Mouse (Mus musculus): Measurements from ENCODE around the gene Spata45. TPM values are rescaled to one million over a fixed set of nuclear protein-coding genes. Genes with fewer than 3 reads are reported as not detected.

Gene Spata45
- polyA plus RNA-seq, 1 experiment from 2014 or later = 0.86 TPM

Other genes starting within 250 kb of the Spata45 start
- 8.9 and 11.3 TPM in 2 replicates for gene Rps6kc1, start 124.9 kb upstream of the Spata45 start, polyA plus RNA-seq (2014; fragmentation: Nextera tagmentation; extraction: Ambion mirVana)
- gene Angel2, start 111.5 kb upstream of the Spata45 start, polyA plus RNA-seq (2014; fragmentation: Nextera tagmentation; extraction: Ambion mirVana) = 32.3 and 34.6 TPM in 2 replicates
- gene Vash2, start 57.3 kb upstream of the Spata45 start, polyA plus RNA-seq (2014; fragmentation: Nextera tagmentation; extraction: Ambion mirVana) = 66.2 and 75.8 TPM in 2 replicates
- gene Flvcr1, start 10.5 kb upstream of the Spata45 start, polyA plus RNA-seq (2014; fragmentation: Nextera tagmentation; extraction: Ambion mirVana) = 5.4 and 5.6 TPM in 2 replicates
- 19.6 and 20.3 TPM in 2 replicates for gene Tatdn3, start 26.3 kb downstream of the Spata45 start, polyA plus RNA-seq (2014; fragmentation: Nextera tagmentation; extraction: Ambion mirVana)
- gene Nsl1, start 26.4 kb downstream of the Spata45 start, polyA plus RNA-seq (2014; fragmentation: Nextera tagmentation; extraction: Ambion mirVana) = 12.7 and 14.0 TPM in 2 replicates
- gene Batf3, start 61.2 kb downstream of the Spata45 start, polyA plus RNA-seq (2014; fragmentation: Nextera tagmentation; extraction: Ambion mirVana) = 3.9 and 5.1 TPM in 2 replicates
- gene Fam71a, start 128.2 kb downstream of the Spata45 start, polyA plus RNA-seq (2014; fragmentation: Nextera tagmentation; extraction: Ambion mirVana) = not detected in 2 replicates
- gene Atf3, start 181.4 kb downstream of the Spata45 start, polyA plus RNA-seq (2014; fragmentation: Nextera tagmentation; extraction: Ambion mirVana) = 13.7 and 17.4 TPM in 2 replicates

Measured in heart, embryonic 11.5 days (tissue).